Mouse (Mus musculus): ENCODE results near the gene Jph2. TPM values are rescaled to one million over a fixed set of nuclear protein-coding genes. Genes with fewer than 3 reads are reported as not detected.
A peak's percentile ranks its signal among the peaks of the same experiment; 100 is the strongest.

Jph2 gene
- under 1 TPM in 1 of 26 experiments, not detected in 25; 0.76 TPM for total RNA-seq (2018; cell fraction: chromatin; rRNA removed)
- under 1 TPM in 1 of 26 experiments, not detected in 25; 0.04 TPM for total RNA-seq (2018; cell fraction: cytosol; rRNA removed)
- not detected for total RNA-seq (2018; cell fraction: nucleus; rRNA removed)
- polyA plus RNA-seq (2018): not detected in 3 replicates

GRCm38 (mm10) chr2:163397905-163398304 is at the start of gene Jph2:
Gene Jph2, minus strand, starts transcription at chr2:163397993.
- Histone ChIP-seq H3K27ac (no peak within 1 kb of the TSS), H3K4me3 (ENCODE audit: inconsistent target) (no peak within 1 kb of the TSS), H3K36me3 (ENCODE audit: inconsistent target) (no peaks in the 10 kb centered on the region), H3K79me2 (ENCODE audit: inconsistent target) (no peaks in the 10 kb centered on the region)
- 39% methylated on average over 10 of the region's 10 CpGs for WGBS (ENCODE audit: missing documents)

GRCm38 (mm10) chr2:163447375-163447774 is 49.6 kb upstream of the Jph2 start:
- Histone ChIP-seq H3K79me2 (ENCODE audit: inconsistent target) (no peaks in the 10 kb centered on the region), H3K27ac (no peak overlapping the region), H3K4me3 (ENCODE audit: inconsistent target) (no peak overlapping the region), H3K36me3 (ENCODE audit: inconsistent target) (no peaks in the 10 kb centered on the region)
- 71% methylated on average over 11 of the region's 12 CpGs for WGBS (ENCODE audit: missing documents)

GRCm38 (mm10) chr2:163444017-163444416 is 46.2 kb upstream of the Jph2 start:
- no peaks in the 10 kb centered on the region for H3K36me3 ChIP-seq (ENCODE audit: inconsistent target)
- WGBS (ENCODE audit: missing documents): 76% methylated on average over 7 of the region's 7 CpGs
- H3K27ac ChIP-seq: no peak overlapping the region
- H3K4me3 ChIP-seq (ENCODE audit: inconsistent target): no peak overlapping the region
- H3K79me2 ChIP-seq (ENCODE audit: inconsistent target): no peaks in the 10 kb centered on the region

GRCm38 (mm10) chr2:163443543-163443942 is 45.8 kb upstream of the Jph2 start:
- 61% methylated on average over 6 of the region's 6 CpGs for WGBS (ENCODE audit: missing documents)
- no peaks in the 10 kb centered on the region for H3K36me3 ChIP-seq (ENCODE audit: inconsistent target)
- no peak overlapping the region for H3K4me3 ChIP-seq (ENCODE audit: inconsistent target)
- H3K79me2 ChIP-seq (ENCODE audit: inconsistent target): no peaks in the 10 kb centered on the region
- no peak overlapping the region for H3K27ac ChIP-seq

GRCm38 (mm10) chr2:163439488-163439887 is 41.7 kb upstream of the Jph2 start:
- Histone ChIP-seq H3K79me2 (ENCODE audit: inconsistent target) (no peaks in the 10 kb centered on the region), H3K36me3 (ENCODE audit: inconsistent target) (no peaks in the 10 kb centered on the region), H3K4me3 (ENCODE audit: inconsistent target) (no peak overlapping the region), H3K27ac (no peak overlapping the region)
- WGBS (ENCODE audit: missing documents): 80% methylated on average over 1 of the region's 1 CpGs

GRCm38 (mm10) chr2:163438619-163439451 is 41.0 kb upstream of the Jph2 start:
- Histone ChIP-seq H3K4me3 (ENCODE audit: inconsistent target) (no peak overlapping the region), H3K36me3 (ENCODE audit: inconsistent target) (no peaks in the 10 kb centered on the region), H3K79me2 (ENCODE audit: inconsistent target) (no peaks in the 10 kb centered on the region), H3K27ac (no peak overlapping the region)
- 7% methylated on average over 30 of the region's 30 CpGs for WGBS (ENCODE audit: missing documents)

GRCm38 (mm10) chr2:163438246-163438618 is 40.4 kb upstream of the Jph2 start, which contains the start of gene Gdap1l1:
Gene Gdap1l1, plus strand, starts transcription at chr2:163438476.
- no peaks in the 10 kb centered on the region for H3K36me3 ChIP-seq (ENCODE audit: inconsistent target)
- WGBS (ENCODE audit: missing documents): 4% methylated on average over 17 of the region's 18 CpGs
- no peak within 1 kb of the TSS for H3K4me3 ChIP-seq (ENCODE audit: inconsistent target)
- H3K27ac ChIP-seq: no peak within 1 kb of the TSS
- no peaks in the 10 kb centered on the region for H3K79me2 ChIP-seq (ENCODE audit: inconsistent target)

- 50% methylated on average over 4 of the region's 4 CpGs for WGBS (ENCODE audit: missing documents)
- no peak overlapping the region for H3K27ac ChIP-seq
- no peak overlapping the region for H3K4me3 ChIP-seq (ENCODE audit: inconsistent target)
- no peaks in the 10 kb centered on the region for H3K36me3 ChIP-seq (ENCODE audit: inconsistent target)
- H3K79me2 ChIP-seq (ENCODE audit: inconsistent target): no peaks in the 10 kb centered on the region
Measured at GRCm38 (mm10) chr2:163437800-163438199, 40.0 kb upstream of the Jph2 start.

- 27% methylated on average over 4 of the region's 4 CpGs for WGBS (ENCODE audit: missing documents)
- no peaks in the 10 kb centered on the region for H3K79me2 ChIP-seq (ENCODE audit: inconsistent target)
- peak overlapping the region; percentile 0; the same call in 1 of the 2 replicates for H3K27ac ChIP-seq
- no peak overlapping the region for H3K4me3 ChIP-seq (ENCODE audit: inconsistent target)
- H3K36me3 ChIP-seq (ENCODE audit: inconsistent target): no peaks in the 10 kb centered on the region
Measured at GRCm38 (mm10) chr2:163433971-163434370, 36.2 kb upstream of the Jph2 start.

GRCm38 (mm10) chr2:163431289-163431688 is 33.5 kb upstream of the Jph2 start:
- H3K4me3 ChIP-seq (ENCODE audit: inconsistent target): no peak overlapping the region
- H3K36me3 ChIP-seq (ENCODE audit: inconsistent target): no peaks in the 10 kb centered on the region
- H3K79me2 ChIP-seq (ENCODE audit: inconsistent target): no peaks in the 10 kb centered on the region
- H3K27ac ChIP-seq: no peak overlapping the region
- 88% methylated on average over 8 of the region's 9 CpGs for WGBS (ENCODE audit: missing documents)

- no peak overlapping the region for H3K4me3 ChIP-seq (ENCODE audit: inconsistent target)
- 72% methylated on average over 4 of the region's 4 CpGs for WGBS (ENCODE audit: missing documents)
- H3K79me2 ChIP-seq (ENCODE audit: inconsistent target): peaks cover 12% of the 10 kb centered on the region; the same call in 1 of the 2 replicates
- H3K36me3 ChIP-seq (ENCODE audit: inconsistent target): no peaks in the 10 kb centered on the region
- H3K27ac ChIP-seq: no peak overlapping the region
Measured at GRCm38 (mm10) chr2:163428346-163429011, 30.7 kb upstream of the Jph2 start.

- Histone ChIP-seq H3K4me3 (ENCODE audit: inconsistent target) (no peak within 1 kb of the TSS), H3K36me3 (ENCODE audit: inconsistent target) (no peaks in the 10 kb centered on the region), H3K79me2 (ENCODE audit: inconsistent target) (peaks cover 40% of the 10 kb centered on the region), H3K27ac (no peak within 1 kb of the TSS)
- 87% methylated on average over 6 of the region's 6 CpGs for WGBS (ENCODE audit: missing documents)
Measured at GRCm38 (mm10) chr2:163424597-163424996, 26.8 kb upstream of the Jph2 start, which contains the start of gene Oser1. Gene Oser1, minus strand, starts transcription at chr2:163424697.

- Histone ChIP-seq H3K4me3 (ENCODE audit: inconsistent target) (no peak overlapping the region), H3K79me2 (ENCODE audit: inconsistent target) (peaks cover 48% of the 10 kb centered on the region), H3K27ac (peak overlapping the region; percentile 27; the same call in 1 of the 2 replicates), H3K36me3 (ENCODE audit: inconsistent target) (no peaks in the 10 kb centered on the region)
- WGBS (ENCODE audit: missing documents): 18% methylated on average over 9 of the region's 9 CpGs
Measured at GRCm38 (mm10) chr2:163422895-163423660, 25.3 kb upstream of the Jph2 start.

- peak overlapping the region; percentile 90 for H3K4me3 ChIP-seq (ENCODE audit: inconsistent target)
- peaks cover 75% of the 10 kb centered on the region for H3K79me2 ChIP-seq (ENCODE audit: inconsistent target)
- H3K27ac ChIP-seq: peak overlapping the region; percentile 97
- WGBS (ENCODE audit: missing documents): 9% methylated on average over 10 of the region's 10 CpGs
- H3K36me3 ChIP-seq (ENCODE audit: inconsistent target): no peaks in the 10 kb centered on the region
Measured at GRCm38 (mm10) chr2:163420366-163420886, 22.6 kb upstream of the Jph2 start.

All from macrophage (primary cell).